Mouse (Mus musculus): ENCODE measurements around the gene Zdhhc14. TPM values are rescaled to one million over a fixed set of nuclear protein-coding genes. Genes with fewer than 3 reads are reported as not detected.

The Zdhhc14 gene
- polyA plus RNA-seq, 1 experiment from 2014 or later = 6.2 TPM

DNA sequence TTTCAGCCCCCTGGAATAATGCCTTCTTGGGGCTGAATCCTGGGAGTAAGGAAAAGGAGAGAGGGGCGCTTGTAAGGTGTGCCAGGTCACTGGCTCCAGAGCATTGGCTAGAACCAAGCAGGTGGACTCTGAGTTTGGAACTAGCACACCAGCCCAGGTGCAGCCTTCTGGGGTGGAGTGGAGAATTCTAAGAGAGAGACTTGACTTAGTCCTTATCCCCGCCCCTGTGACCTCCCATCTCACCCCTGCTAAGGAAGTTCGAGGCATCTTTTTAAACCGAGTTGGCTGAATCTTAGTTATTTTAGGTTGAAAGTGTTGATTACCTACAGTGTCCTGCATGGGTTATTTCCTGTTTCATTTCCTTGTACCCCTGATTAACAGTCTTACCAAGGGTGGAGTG lies 1.5 kb downstream of the Zdhhc14 start:
- peaks cover 2% of the 10 kb centered on the region; the same call in 1 of the 2 replicates for H3K27me3 ChIP-seq (replicated peaks; ENCODE audit: control insufficient read depth, insufficient read depth, low read length)
- H3K9ac ChIP-seq (ENCODE audit: low read depth, low read length) = peak overlapping the region; percentile 85
- H3K4me2 ChIP-seq = peak overlapping the region; percentile 100
- no peak overlapping the region for H3K27ac ChIP-seq (ENCODE audit: low read depth, low read length)
- H3K36me3 ChIP-seq (ENCODE audit: control insufficient read depth, insufficient read depth, low read length) = no peaks in the 10 kb centered on the region
- peak overlapping the region; percentile 82 for H3K4me3 ChIP-seq (ENCODE audit: low read depth, low read length)
- DNase-seq (ENCODE audit: low spot score) (no peak), ATAC-seq (replicated peaks; ENCODE audit: low FRiP score) (no peak)
- H3K4me1 ChIP-seq (replicated peaks; ENCODE audit: control insufficient read depth, insufficient read depth, low read length) = peaks cover 9% of the 10 kb centered on the region
- H3K9me3 ChIP-seq (ENCODE audit: control insufficient read depth, low read length) = no peaks in the 10 kb centered on the region
- WGBS = 25% methylated on average over 4 of the region's 4 CpGs

DNA sequence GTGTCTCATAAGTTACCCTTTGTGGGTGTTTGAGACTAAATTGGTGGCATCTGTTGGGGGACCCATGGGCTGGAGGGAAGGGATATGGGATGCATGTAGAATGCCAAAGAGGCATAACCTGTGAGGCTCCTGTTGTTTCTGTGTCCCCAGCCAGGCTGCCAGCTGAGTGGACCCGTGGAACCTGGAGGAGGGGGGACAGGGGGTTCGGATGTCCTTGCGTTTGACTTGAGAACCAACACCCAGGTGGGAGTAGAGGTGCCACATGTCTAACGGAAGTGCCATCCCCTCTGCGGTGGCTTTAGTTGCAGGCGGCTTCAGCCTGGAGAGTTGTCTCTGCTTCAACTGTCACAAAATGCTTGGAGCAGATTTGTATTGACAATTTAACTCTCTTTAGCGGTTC lies 2.5 kb downstream of the Zdhhc14 start:
- DNase-seq (ENCODE audit: low spot score) (no peak), ATAC-seq (replicated peaks; ENCODE audit: low FRiP score) (no peak)
- H3K9me3 ChIP-seq (ENCODE audit: control insufficient read depth, low read length) = no peaks in the 10 kb centered on the region
- H3K4me3 ChIP-seq (ENCODE audit: low read depth, low read length) = peak overlapping the region; percentile 82
- H3K27ac ChIP-seq (ENCODE audit: low read depth, low read length) = no peak overlapping the region
- WGBS = 82% methylated on average over 7 of the region's 7 CpGs
- H3K4me1 ChIP-seq (replicated peaks; ENCODE audit: control insufficient read depth, insufficient read depth, low read length) = peaks cover 9% of the 10 kb centered on the region
- peaks cover 2% of the 10 kb centered on the region; the same call in 1 of the 2 replicates for H3K27me3 ChIP-seq (replicated peaks; ENCODE audit: control insufficient read depth, insufficient read depth, low read length)
- H3K36me3 ChIP-seq (ENCODE audit: control insufficient read depth, insufficient read depth, low read length) = no peaks in the 10 kb centered on the region
- peak overlapping the region; percentile 100 for H3K4me2 ChIP-seq
- H3K9ac ChIP-seq (ENCODE audit: low read depth, low read length) = peak overlapping the region; percentile 2

- no peak overlapping the region for H3K27ac ChIP-seq (ENCODE audit: low read depth, low read length)
- peaks cover 2% of the 10 kb centered on the region; the same call in 1 of the 2 replicates for H3K27me3 ChIP-seq (replicated peaks; ENCODE audit: control insufficient read depth, insufficient read depth, low read length)
- DNase-seq (ENCODE audit: low spot score) (no peak), ATAC-seq (replicated peaks; ENCODE audit: low FRiP score) (no peak)
- no peaks in the 10 kb centered on the region for H3K9me3 ChIP-seq (ENCODE audit: control insufficient read depth, low read length)
- H3K4me2 ChIP-seq = no peak overlapping the region
- H3K4me3 ChIP-seq (ENCODE audit: low read depth, low read length) = no peak overlapping the region
- H3K9ac ChIP-seq (ENCODE audit: low read depth, low read length) = no peak overlapping the region
- WGBS = 83% methylated on average over 8 of the region's 8 CpGs
- H3K4me1 ChIP-seq (replicated peaks; ENCODE audit: control insufficient read depth, insufficient read depth, low read length) = no peaks in the 10 kb centered on the region; the same call in none of the 2 replicates
- H3K36me3 ChIP-seq (ENCODE audit: control insufficient read depth, insufficient read depth, low read length) = no peaks in the 10 kb centered on the region
Observed at GRCm38 (mm10) chr17:5497695-5498094, 5.3 kb downstream of the Zdhhc14 start.

DNA sequence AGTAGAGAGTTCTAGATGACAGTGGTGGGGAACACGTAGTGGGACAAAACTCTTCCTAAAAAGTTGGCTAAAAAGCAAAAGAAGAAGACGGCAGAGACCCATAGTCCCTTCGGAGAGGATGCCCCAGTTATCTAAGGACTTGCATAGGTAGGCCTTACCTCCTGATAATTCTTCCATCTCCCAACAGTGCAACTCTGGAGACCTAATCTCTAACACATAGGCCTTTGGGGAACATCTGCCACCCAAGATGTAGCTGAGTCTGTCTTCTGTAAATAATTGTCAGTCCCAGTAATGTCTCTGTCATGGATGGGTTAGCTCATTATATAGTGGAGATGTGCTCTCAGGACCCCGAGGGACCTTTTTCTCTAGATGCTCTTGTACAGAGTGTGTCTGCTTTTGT lies 6.6 kb downstream of the Zdhhc14 start:
- Histone ChIP-seq H3K9ac (ENCODE audit: low read depth, low read length) (no peak overlapping the region), H3K4me3 (ENCODE audit: low read depth, low read length) (0 out of 2 replicates have a peak overlapping the region, but pooled peaks have one; percentile 2)
- peak; percentile 84 for ATAC-seq (replicated peaks; ENCODE audit: low FRiP score)

GRCm38 (mm10) chr17:5503981-5504760 lies 11.8 kb downstream of the Zdhhc14 start:
- Histone ChIP-seq H3K4me2 (peak overlapping the region; percentile 20), H3K4me3 (ENCODE audit: low read depth, low read length) (no peak overlapping the region), H3K27me3 (replicated peaks; ENCODE audit: control insufficient read depth, insufficient read depth, low read length) (no peaks in the 10 kb centered on the region), H3K4me1 (replicated peaks; ENCODE audit: control insufficient read depth, insufficient read depth, low read length) (peaks cover 30% of the 10 kb centered on the region), H3K9ac (ENCODE audit: low read depth, low read length) (no peak overlapping the region; the same call in 1 of the 2 replicates), H3K9me3 (ENCODE audit: control insufficient read depth, low read length) (no peaks in the 10 kb centered on the region), H3K27ac (ENCODE audit: low read depth, low read length) (peak overlapping the region; percentile 79), H3K36me3 (ENCODE audit: control insufficient read depth, insufficient read depth, low read length) (no peaks in the 10 kb centered on the region)
- WGBS = 55% methylated on average over 8 of the region's 8 CpGs
- no peak; the same call in 1 of the 2 replicates for ATAC-seq (replicated peaks; ENCODE audit: low FRiP score)
- DNase-seq (ENCODE audit: low spot score) = no peak

More for the DNA sequence above, 6.6 kb downstream of the Zdhhc14 start:
- no peaks in the 10 kb centered on the region for H3K36me3 ChIP-seq (ENCODE audit: control insufficient read depth, insufficient read depth, low read length)
- DNase-seq (ENCODE audit: low spot score) = no peak
- H3K27ac ChIP-seq (ENCODE audit: low read depth, low read length) = no peak overlapping the region; the same call in 1 of the 2 replicates
- peaks cover 2% of the 10 kb centered on the region; the same call in 1 of the 2 replicates for H3K27me3 ChIP-seq (replicated peaks; ENCODE audit: control insufficient read depth, insufficient read depth, low read length)
- H3K4me2 ChIP-seq = no peak overlapping the region
- H3K4me1 ChIP-seq (replicated peaks; ENCODE audit: control insufficient read depth, insufficient read depth, low read length) = no peaks in the 10 kb centered on the region; the same call in none of the 2 replicates
- WGBS = 70% methylated on average over 4 of the region's 4 CpGs
- H3K9me3 ChIP-seq (ENCODE audit: control insufficient read depth, low read length) = no peaks in the 10 kb centered on the region

GRCm38 (mm10) chr17:5504969-5505368 lies 12.6 kb downstream of the Zdhhc14 start:
- H3K27ac ChIP-seq (ENCODE audit: low read depth, low read length) = peak overlapping the region; percentile 79
- 49% methylated on average over 4 of the region's 4 CpGs for WGBS
- H3K4me2 ChIP-seq = peak overlapping the region; percentile 20
- ATAC-seq (replicated peaks; ENCODE audit: low FRiP score) (no peak; the same call in 1 of the 2 replicates), DNase-seq (ENCODE audit: low spot score) (no peak)
- H3K9me3 ChIP-seq (ENCODE audit: control insufficient read depth, low read length) = no peaks in the 10 kb centered on the region
- no peaks in the 10 kb centered on the region for H3K36me3 ChIP-seq (ENCODE audit: control insufficient read depth, insufficient read depth, low read length)
- peaks cover 30% of the 10 kb centered on the region for H3K4me1 ChIP-seq (replicated peaks; ENCODE audit: control insufficient read depth, insufficient read depth, low read length)
- no peaks in the 10 kb centered on the region for H3K27me3 ChIP-seq (replicated peaks; ENCODE audit: control insufficient read depth, insufficient read depth, low read length)
- H3K4me3 ChIP-seq (ENCODE audit: low read depth, low read length) = no peak overlapping the region
- H3K9ac ChIP-seq (ENCODE audit: low read depth, low read length) = no peak overlapping the region

- Histone ChIP-seq H3K27ac (ENCODE audit: low read depth, low read length) (peak overlapping the region; percentile 50; the same call in 1 of the 2 replicates), H3K27me3 (replicated peaks; ENCODE audit: control insufficient read depth, insufficient read depth, low read length) (no peaks in the 10 kb centered on the region), H3K4me2 (peak overlapping the region; percentile 56), H3K9ac (ENCODE audit: low read depth, low read length) (no peak overlapping the region), H3K4me1 (replicated peaks; ENCODE audit: control insufficient read depth, insufficient read depth, low read length) (peaks cover 45% of the 10 kb centered on the region), H3K9me3 (ENCODE audit: control insufficient read depth, low read length) (no peaks in the 10 kb centered on the region), H3K36me3 (ENCODE audit: control insufficient read depth, insufficient read depth, low read length) (no peaks in the 10 kb centered on the region), H3K4me3 (ENCODE audit: low read depth, low read length) (no peak overlapping the region)
- ATAC-seq (replicated peaks; ENCODE audit: low FRiP score) = peak; percentile 27; the same call in 1 of the 2 replicates
- DNase-seq (ENCODE audit: low spot score) = no peak
- 54% methylated on average over 7 of the region's 7 CpGs for WGBS
Observed at GRCm38 (mm10) chr17:5506553-5506952, 14.2 kb downstream of the Zdhhc14 start.

- H3K4me2 ChIP-seq = peak overlapping the region; percentile 56
Observed at GRCm38 (mm10) chr17:5506988-5507387, 14.6 kb downstream of the Zdhhc14 start.

More at GRCm38 (mm10) chr17:5506988-5507387, 14.6 kb downstream of the Zdhhc14 start:
- ATAC-seq (replicated peaks; ENCODE audit: low FRiP score) = peak; percentile 93
- WGBS = 20% methylated on average over 5 of the region's 5 CpGs
- peak overlapping the region; percentile 55 for H3K9ac ChIP-seq (ENCODE audit: low read depth, low read length)
- peak; percentile 49 for DNase-seq (ENCODE audit: low spot score)
- H3K4me3 ChIP-seq (ENCODE audit: low read depth, low read length) = no peak overlapping the region
- H3K4me1 ChIP-seq (replicated peaks; ENCODE audit: control insufficient read depth, insufficient read depth, low read length) = peaks cover 50% of the 10 kb centered on the region
- H3K9me3 ChIP-seq (ENCODE audit: control insufficient read depth, low read length) = no peaks in the 10 kb centered on the region
- H3K27ac ChIP-seq (ENCODE audit: low read depth, low read length) = peak overlapping the region; percentile 83
- no peaks in the 10 kb centered on the region for H3K36me3 ChIP-seq (ENCODE audit: control insufficient read depth, insufficient read depth, low read length)
- no peaks in the 10 kb centered on the region for H3K27me3 ChIP-seq (replicated peaks; ENCODE audit: control insufficient read depth, insufficient read depth, low read length)

All from liver, embryonic 11.5 days (tissue).